Mouse (Mus musculus) lung, postnatal 36 days (tissue): ENCODE data around the gene Gm45716.

Experiments used
- DNase-seq: peaks from one replicate; pipeline ENCODE4 v3.0.0; 2022; ENCODE audit warnings: mixed read lengths

Gm45716 gene

DNA sequence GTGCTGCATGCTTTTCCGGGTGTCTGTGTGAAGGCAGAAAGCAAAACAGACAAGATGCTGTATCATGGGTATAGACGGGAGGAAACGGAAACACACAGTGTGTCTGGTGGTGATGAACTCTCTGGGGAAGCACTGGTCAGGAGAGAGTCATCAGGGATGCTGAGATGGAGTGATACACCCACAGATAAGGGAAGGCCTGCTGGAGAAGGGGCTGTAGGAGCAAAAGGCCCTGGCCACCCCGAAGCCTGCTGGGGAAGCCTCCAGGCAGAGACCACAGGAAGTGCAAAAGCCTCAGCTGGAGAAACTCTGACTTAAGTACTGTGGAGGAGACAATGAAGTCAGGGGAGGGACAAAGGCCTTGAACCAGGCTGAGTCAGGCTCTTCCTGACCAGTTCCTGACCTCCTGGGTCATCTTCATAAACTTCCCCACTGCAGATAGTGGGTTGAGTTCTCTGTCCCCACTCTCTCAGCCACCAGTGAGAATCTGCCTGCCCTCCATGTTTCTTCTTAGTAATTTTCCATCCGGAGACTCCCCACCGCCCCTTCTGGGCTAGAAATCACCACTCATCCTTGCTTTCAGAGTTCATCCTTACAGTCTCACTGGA, 99.2 kb downstream of the Gm45716 start:
- no peak for DNase-seq

DNA sequence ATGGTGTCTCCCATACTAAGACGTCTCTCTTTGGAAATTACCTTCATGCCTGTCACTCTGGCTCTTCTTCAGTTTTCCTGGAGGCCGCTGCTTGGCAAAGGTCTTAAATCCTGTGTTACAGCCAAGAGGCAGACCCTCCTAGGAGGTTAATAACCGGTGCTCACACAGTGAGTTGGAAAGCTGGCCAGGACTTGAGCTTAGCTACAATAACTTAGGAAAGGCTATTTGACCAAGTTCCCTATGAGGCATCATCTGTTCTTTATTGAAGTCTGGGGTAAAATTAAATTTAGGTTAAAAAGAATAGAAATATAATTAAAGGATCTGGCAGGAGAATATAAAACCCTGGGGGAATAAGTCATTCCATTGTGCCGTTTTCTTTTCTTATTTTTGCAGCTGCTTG, 103.7 kb downstream of the Gm45716 start:
- no peak for DNase-seq

DNA sequence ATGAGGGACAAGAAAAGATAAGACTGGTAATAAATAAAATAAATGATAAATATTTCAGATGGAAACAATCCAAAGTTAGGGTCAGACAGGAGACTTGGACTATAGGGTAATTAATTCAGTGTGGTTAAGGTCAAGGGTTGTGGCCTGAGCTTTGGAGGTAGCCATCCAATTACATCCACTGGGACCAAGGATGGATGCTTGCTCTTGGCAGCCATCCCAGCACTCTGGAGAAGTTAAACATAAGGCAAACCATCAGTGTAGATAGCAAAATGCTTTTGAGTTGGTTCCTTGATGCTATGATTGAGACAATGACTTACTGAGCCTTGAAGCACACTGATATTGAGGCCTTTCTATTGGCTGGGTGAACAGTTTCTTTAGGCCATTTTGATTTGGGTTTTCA, 105.3 kb downstream of the Gm45716 start:
- DNase-seq, result no peak

DNA sequence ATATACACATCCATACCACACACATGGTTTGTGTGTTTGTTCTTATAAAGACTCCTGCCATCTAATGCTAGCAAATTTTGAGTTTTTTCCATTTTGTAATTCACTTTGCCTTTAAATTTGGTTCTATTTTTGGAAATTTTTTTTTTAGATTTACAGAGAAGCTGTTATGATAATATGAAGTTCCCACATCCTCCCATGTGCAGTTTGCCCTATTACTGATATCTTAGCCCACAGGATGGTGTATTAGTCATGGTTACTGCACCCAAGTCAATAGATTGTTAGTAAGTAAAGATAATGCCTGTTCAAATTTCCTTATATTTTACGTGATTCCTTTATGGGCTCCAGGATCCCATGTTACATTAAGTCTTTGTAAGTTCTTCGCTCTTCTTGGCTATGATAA, 107.1 kb downstream of the Gm45716 start:
- DNase-seq, result no peak
